9 mouse cellular contexts compared by ENCODE assay signal in the genomic region with DNA sequence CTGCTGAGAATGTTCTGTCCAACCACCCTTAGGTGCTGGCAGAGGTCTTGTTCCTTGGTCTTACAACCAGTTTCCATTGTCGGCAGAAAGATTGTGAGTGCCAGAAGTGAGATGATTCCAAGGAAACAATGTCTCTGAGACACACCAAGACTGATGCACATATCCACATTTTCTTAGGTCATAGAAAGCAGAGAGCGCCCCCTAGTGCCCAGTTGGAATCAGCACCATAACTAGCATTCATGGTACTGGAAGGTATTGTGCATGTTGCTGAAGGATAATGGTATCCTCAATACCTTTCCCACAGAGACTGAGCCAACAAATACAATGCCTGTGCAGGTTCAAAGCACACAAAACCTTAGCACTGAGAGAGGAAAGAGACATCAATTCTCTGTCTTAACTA.
A peak's percentile ranks its signal among the peaks of the same experiment; 100 is the strongest.
DNase-seq lines count a peak whose midpoint lies in the region; ATAC-seq and TF ChIP-seq lines count a peak whose summit lies in the region.
"Had no signal": no experiment of that assay in that cellular context is flagged by ENCODE, and none has a peak within 500 bp of the region (broad histone marks: within the 10 kb centered on the region; RNA-seq: fewer than 3 reads in every experiment).

No protein-coding gene starts in this region.

- no peaks in the 10 kb centered on the region for H3K36me3 ChIP-seq in G1E (replicated peaks)
- H3K36me3 ChIP-seq: hindbrain, embryonic 15.5 days had no signal

- peaks cover 6% of the 10 kb centered on the region; the same call in 1 of the 2 replicates for H3K9me3 ChIP-seq in G1E (replicated peaks)
- H3K9me3 ChIP-seq: hindbrain, embryonic 15.5 days had no signal

- no peaks in the 10 kb centered on the region for H3K4me1 ChIP-seq in G1E (ENCODE audit: insufficient read depth, low read depth, low read length)
- H3K4me1 ChIP-seq: hindbrain, embryonic 15.5 days had no signal

- intact Hi-C loops in heart, postnatal 25 days (cut with DNase I): no loop called here
- intact Hi-C loops in left cerebral cortex, adult 2 months (cut with DNase I): loop anchor here (2.0 kb wide), 1 partner anchor 793 kb away; the partner anchor contains the start of gene Cntnap5a

- no peak overlapping the region for H3K4me3 ChIP-seq in G1E (ENCODE audit: low read depth, low read length)
- H3K4me3 ChIP-seq in left cerebral cortex, adult 2 months: no peak overlapping the region
- H3K4me3 ChIP-seq: hindbrain, embryonic 15.5 days had no signal

- DNase-seq in heart, postnatal 4 days: peak; percentile 48
- no peak for DNase-seq in heart, postnatal 25 days (ENCODE audit: low spot score)
- no peak for DNase-seq in G1E (ENCODE audit: low spot score)
- peak; percentile 86 to 89 for DNase-seq in cerebellum, postnatal 10 days
- peak; percentile 45 to 63 for DNase-seq in frontal cortex, postnatal 25 days (ENCODE audit: low spot score in 2 of 2)
- DNase-seq in left cerebral cortex, adult 2 months (ENCODE audit: extremely low spot score in 1 of 2, low spot score in 2 of 2): peak; percentile 49 to 66
- peak; percentile 73 to 74 for DNase-seq in right cerebral cortex, adult 2 months (ENCODE audit: low spot score in 2 of 2)
- DNase-seq in spleen, postnatal 4 days (ENCODE audit: low spot score in 2 of 2): no peak

- 0 out of 2 replicates have a peak, but pooled peaks have one; percentile 11 for TF ChIP-seq CTCF in G1E (IDR thresholded peaks at IDR 0.05; ENCODE audit: low read depth, low read length)
- peak; percentile 73 for TF ChIP-seq CTCF in left cerebral cortex, adult 2 months (IDR thresholded peaks at IDR 0.05)

- no peaks in the 10 kb centered on the region for H3K27me3 ChIP-seq in G1E (ENCODE audit: insufficient read depth, low read length)
- H3K27me3 ChIP-seq: hindbrain, embryonic 15.5 days had no signal

- ATAC-seq in G1E (ENCODE audit: extremely low read depth, insufficient number of reproducible peaks, low FRiP score, poor library complexity, severe bottlenecking): no peak

- no peak overlapping the region for H3K27ac ChIP-seq in left cerebral cortex, adult 2 months
- H3K27ac ChIP-seq: hindbrain, embryonic 15.5 days had no signal

Comparison
In these comparisons a context has a peak if more than half of its experiments do, and no peak if none do; other contexts are left out.
1. DNase-seq: peak in heart, postnatal 4 days (single experiment), cerebellum, postnatal 10 days (2 of 2), frontal cortex, postnatal 25 days (2 of 2), left cerebral cortex, adult 2 months (2 of 2) and right cerebral cortex, adult 2 months (2 of 2); none in heart, postnatal 25 days (single experiment), G1E (single experiment) and spleen, postnatal 4 days (0 of 2).